Mouse (Mus musculus) embryonic facial prominence, embryonic 15.5 days (tissue): ENCODE results near the gene Rbsn. TPM values are rescaled to one million over a fixed set of nuclear protein-coding genes. Genes with fewer than 3 reads are reported as not detected.

Source experiments
- ATAC-seq: fragments of 200-750 bp; cut with Nextera tagmentation; 2 replicates; pipeline ENCODE4 v1.8.0; 2017; ENCODE audit warnings: low read depth, moderate TSS enrichment; ENCODE audit not compliant: insufficient number of reproducible peaks, low FRiP score, low TSS enrichment
- H3K27ac ChIP-seq: fragments of 300-500 bp; sonication (generic); replicated peaks from 2 replicates; pipeline ENCODE4 v1.5.1; 2015; ENCODE audit warnings: mild to moderate bottlenecking, inconsistent platforms
- H3K27me3 ChIP-seq: fragments of 300-500 bp; sonication (generic); 2 replicates; pipeline ENCODE4 v1.6.1; 2015; ENCODE audit warnings: inconsistent platforms
- H3K36me3 ChIP-seq: fragments of 300-500 bp; sonication (generic); 2 replicates; pipeline ENCODE4 v1.6.1; 2015; ENCODE audit warnings: mild to moderate bottlenecking, inconsistent platforms
- H3K4me1 ChIP-seq: fragments of 300-500 bp; sonication (generic); 2 replicates; pipeline ENCODE4 v1.6.1; 2015; ENCODE audit warnings: inconsistent platforms
- H3K4me2 ChIP-seq: fragments of 300-500 bp; sonication (generic); replicated peaks from 2 replicates; pipeline ENCODE4 v1.6.1; 2015; ENCODE audit warnings: mild to moderate bottlenecking, inconsistent platforms
- H3K4me3 ChIP-seq: fragments of 300-500 bp; sonication (generic); replicated peaks from 2 replicates; pipeline ENCODE4 v1.5.1; 2015; ENCODE audit warnings: mild to moderate bottlenecking, inconsistent platforms
- H3K9ac ChIP-seq: fragments of 300-500 bp; sonication (generic); 2 replicates; pipeline ENCODE4 v1.6.1; 2015; ENCODE audit warnings: inconsistent platforms
- H3K9me3 ChIP-seq: fragments of 300-500 bp; sonication (generic); replicated peaks from 2 replicates; pipeline ENCODE4 v1.6.1; 2016; ENCODE audit warnings: inconsistent platforms
- WGBS: fragments of 180-500 bp; shearing (Covaris S2); methylation state at CpG from one replicate; pipeline ENCODE4 v1.1.7; 2015; 5-methylcytosine and 5-hydroxymethylcytosine counted together
- polyA plus RNA-seq: library from polyadenylated mRNA; unstranded; fragments of >200 nt; fragmentation: Nextera tagmentation; extraction: Ambion mirVana; gene quantifications from 2 replicates; pipeline ENCODE4 v1.2.1, GENCODE M21; 2015

Gene Rbsn
- polyA plus RNA-seq, 1 experiment from 2014 or later: 25.6 TPM

- Histone ChIP-seq H3K4me1 (no peaks in the 10 kb centered on the region), H3K9ac (no peak overlapping the region), H3K27ac (no peak overlapping the region), H3K4me3 (no peak overlapping the region), H3K27me3 (no peaks in the 10 kb centered on the region), H3K4me2 (no peak overlapping the region), H3K36me3 (no peaks in the 10 kb centered on the region), H3K9me3 (no peaks in the 10 kb centered on the region)
- 65% methylated on average over 1 of the region's 1 CpGs for WGBS
- ATAC-seq: no peak
Measured at GRCm38 (mm10) chr6:92231356-92231755, 16.6 kb upstream of the Rbsn start.

GRCm38 (mm10) chr6:92229586-92229985 is 14.9 kb upstream of the Rbsn start:
- ATAC-seq: no peak
- H3K9ac ChIP-seq: no peak overlapping the region
- no peak overlapping the region for H3K27ac ChIP-seq
- no peaks in the 10 kb centered on the region for H3K9me3 ChIP-seq
- H3K4me1 ChIP-seq: no peaks in the 10 kb centered on the region
- H3K4me2 ChIP-seq: no peak overlapping the region
- H3K27me3 ChIP-seq: no peaks in the 10 kb centered on the region
- H3K4me3 ChIP-seq: no peak overlapping the region
- no peaks in the 10 kb centered on the region for H3K36me3 ChIP-seq
- 87% methylated on average over 2 of the region's 2 CpGs for WGBS

DNA sequence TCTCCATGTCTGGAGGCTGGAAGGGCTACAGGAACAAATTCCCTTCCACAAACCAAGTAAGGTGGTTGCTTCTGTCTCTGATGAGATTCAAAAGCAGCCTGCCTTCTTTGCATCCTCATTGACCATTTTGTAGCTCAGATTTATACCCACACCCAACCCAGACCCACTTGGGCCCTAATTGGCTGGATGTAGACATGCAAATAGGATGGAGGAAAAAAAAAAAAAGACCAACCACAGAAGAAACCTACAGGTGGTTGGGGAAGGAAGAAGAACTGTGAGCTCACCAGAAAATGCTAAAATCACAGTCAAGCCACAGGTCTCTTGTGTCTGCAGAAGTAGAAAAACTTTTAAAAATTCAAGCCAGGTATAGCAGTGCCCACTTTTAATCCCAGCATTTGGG is 14.4 kb upstream of the Rbsn start:
- no peaks in the 10 kb centered on the region for H3K36me3 ChIP-seq
- no peak for ATAC-seq
- H3K27ac ChIP-seq: no peak overlapping the region
- H3K4me2 ChIP-seq: no peak overlapping the region
- H3K4me1 ChIP-seq: no peaks in the 10 kb centered on the region
- H3K27me3 ChIP-seq: no peaks in the 10 kb centered on the region
- H3K4me3 ChIP-seq: no peak overlapping the region
- H3K9ac ChIP-seq: no peak overlapping the region
- no peaks in the 10 kb centered on the region for H3K9me3 ChIP-seq

- Histone ChIP-seq H3K4me2 (no peak overlapping the region), H3K9me3 (no peaks in the 10 kb centered on the region), H3K27ac (no peak overlapping the region), H3K36me3 (no peaks in the 10 kb centered on the region), H3K27me3 (no peaks in the 10 kb centered on the region), H3K4me3 (no peak overlapping the region), H3K9ac (no peak overlapping the region), H3K4me1 (no peaks in the 10 kb centered on the region)
- WGBS: 67% methylated on average over 1 of the region's 1 CpGs
- no peak for ATAC-seq
Measured at GRCm38 (mm10) chr6:92224981-92225380, 10.3 kb upstream of the Rbsn start.

DNA sequence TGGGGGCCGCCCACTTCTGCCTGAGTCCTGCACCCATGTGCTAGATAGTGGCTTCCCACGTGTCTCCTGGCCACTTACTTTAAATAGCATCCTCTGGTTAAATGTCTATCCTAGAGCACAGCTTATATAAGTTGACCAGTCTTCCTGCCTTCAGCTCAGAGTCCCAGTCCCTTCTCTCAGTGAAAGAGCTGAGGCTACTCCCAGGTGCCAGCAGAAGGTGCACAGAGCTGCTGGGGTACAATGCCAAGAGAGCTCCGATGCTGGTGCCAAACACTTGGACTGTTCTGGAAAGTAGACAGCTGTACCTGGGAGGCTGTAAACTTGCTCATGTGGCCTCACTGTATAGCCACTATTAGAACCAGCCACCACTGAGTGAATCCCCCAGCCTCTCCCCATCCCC is 7.3 kb upstream of the Rbsn start:
- 82% methylated on average over 3 of the region's 3 CpGs for WGBS
- Histone ChIP-seq H3K9me3 (no peaks in the 10 kb centered on the region), H3K4me3 (no peak overlapping the region), H3K27ac (no peak overlapping the region), H3K36me3 (no peaks in the 10 kb centered on the region), H3K9ac (no peak overlapping the region), H3K4me1 (no peaks in the 10 kb centered on the region), H3K27me3 (no peaks in the 10 kb centered on the region), H3K4me2 (no peak overlapping the region)
- no peak for ATAC-seq

- H3K4me2 ChIP-seq: no peak overlapping the region
- no peak overlapping the region for H3K27ac ChIP-seq
- H3K4me3 ChIP-seq: no peak overlapping the region
- no peaks in the 10 kb centered on the region for H3K9me3 ChIP-seq
- no peak for ATAC-seq
- H3K27me3 ChIP-seq: no peaks in the 10 kb centered on the region
- no peaks in the 10 kb centered on the region for H3K4me1 ChIP-seq
- WGBS: 80% methylated on average over 6 of the region's 6 CpGs
- H3K9ac ChIP-seq: no peak overlapping the region
- H3K36me3 ChIP-seq: no peaks in the 10 kb centered on the region
Measured at GRCm38 (mm10) chr6:92221604-92222003, 6.9 kb upstream of the Rbsn start.

- Histone ChIP-seq H3K4me1 (no peaks in the 10 kb centered on the region), H3K27ac (no peak overlapping the region), H3K9ac (no peak overlapping the region), H3K9me3 (no peaks in the 10 kb centered on the region), H3K4me2 (no peak overlapping the region), H3K4me3 (no peak overlapping the region), H3K27me3 (no peaks in the 10 kb centered on the region), H3K36me3 (no peaks in the 10 kb centered on the region)
- 44% methylated on average over 3 of the region's 3 CpGs for WGBS
- ATAC-seq: no peak
Measured at GRCm38 (mm10) chr6:92219445-92219844, 4.7 kb upstream of the Rbsn start.

DNA sequence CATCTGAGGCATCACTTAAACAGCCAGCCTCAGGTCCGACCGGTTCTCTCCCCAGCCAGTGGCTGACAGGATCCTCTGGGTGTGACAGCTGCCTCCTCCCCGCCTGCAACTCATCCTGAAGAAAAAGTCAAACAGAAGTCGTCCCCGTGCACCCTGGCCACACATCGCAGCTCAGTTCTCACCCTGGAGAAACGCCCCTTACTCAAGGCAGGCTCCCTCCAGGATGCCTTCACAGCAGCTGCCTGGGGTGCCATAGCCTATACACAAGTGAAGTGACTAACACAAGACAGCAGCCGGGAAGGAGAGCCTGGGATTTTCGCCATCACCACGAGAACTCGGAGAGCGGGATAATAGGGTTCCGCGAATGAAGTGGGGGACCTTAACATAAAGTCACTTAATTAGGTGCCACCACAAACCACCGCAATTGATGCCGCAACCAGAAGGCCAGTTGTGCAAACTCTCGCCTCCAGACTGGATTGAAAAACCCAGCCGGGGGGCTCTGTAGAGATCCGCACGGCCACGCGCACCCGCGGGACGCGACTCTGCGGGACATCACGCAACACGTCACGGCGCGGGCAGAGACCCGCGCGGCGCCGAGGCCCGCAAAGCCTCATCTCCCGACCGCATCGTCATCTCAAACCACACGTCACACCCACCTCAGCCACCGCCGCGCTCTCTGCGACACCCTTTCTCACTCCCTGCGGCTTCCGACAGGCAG is 511 bp downstream of the Rbsn start:
- under 1% methylated on average over 48 of the region's 48 CpGs for WGBS
- no peaks in the 10 kb centered on the region for H3K27me3 ChIP-seq
- H3K27ac ChIP-seq: peak overlapping the region; percentile 87
- peaks cover 12% of the 10 kb centered on the region for H3K36me3 ChIP-seq
- peak; percentile 55 for ATAC-seq
- H3K9me3 ChIP-seq: no peaks in the 10 kb centered on the region
- H3K4me3 ChIP-seq: peak overlapping the region; percentile 87
- peak overlapping the region; percentile 90 for H3K4me2 ChIP-seq
- peaks cover 11% of the 10 kb centered on the region for H3K4me1 ChIP-seq
- H3K9ac ChIP-seq: peak overlapping the region; percentile 94

DNA sequence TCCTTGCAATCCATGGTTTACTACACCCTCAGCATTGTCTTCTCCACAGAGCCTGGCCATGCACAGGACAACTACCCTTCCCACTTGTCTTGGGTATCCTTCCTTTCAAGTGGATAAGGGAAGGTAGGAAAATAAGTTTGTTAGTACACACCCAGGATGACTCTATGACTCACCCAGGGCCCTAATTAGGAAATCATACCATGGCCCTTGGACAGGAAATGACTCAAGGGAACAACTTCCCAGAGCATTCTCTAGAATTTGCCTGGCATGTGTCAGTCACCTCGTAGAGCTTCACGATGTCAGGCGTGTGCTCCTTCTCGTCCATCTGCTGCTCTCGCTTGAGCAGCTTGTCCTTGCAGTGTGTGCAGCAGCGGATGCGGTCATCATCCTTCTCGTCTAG is 15.3 kb downstream of the Rbsn start:
- ATAC-seq: no peak

GRCm38 (mm10) chr6:92184178-92184577 is 30.5 kb downstream of the Rbsn start:
- H3K36me3 ChIP-seq: peaks cover 48% of the 10 kb centered on the region
- H3K27ac ChIP-seq: no peak overlapping the region; the same call in 1 of the 2 replicates
- WGBS: 4% methylated on average over 10 of the region's 10 CpGs
- H3K9me3 ChIP-seq: no peaks in the 10 kb centered on the region
- no peak overlapping the region for H3K9ac ChIP-seq
- ATAC-seq: no peak
- peak overlapping the region; percentile 91 for H3K4me3 ChIP-seq
- H3K27me3 ChIP-seq: no peaks in the 10 kb centered on the region
- H3K4me1 ChIP-seq: peaks cover 10% of the 10 kb centered on the region
- peak overlapping the region; percentile 59 for H3K4me2 ChIP-seq

More for the DNA sequence above, 15.3 kb downstream of the Rbsn start:
- Histone ChIP-seq H3K4me1 (no peaks in the 10 kb centered on the region), H3K9ac (no peak overlapping the region), H3K36me3 (peaks cover 73% of the 10 kb centered on the region), H3K4me2 (no peak overlapping the region), H3K27ac (no peak overlapping the region), H3K4me3 (no peak overlapping the region), H3K27me3 (no peaks in the 10 kb centered on the region), H3K9me3 (no peaks in the 10 kb centered on the region)
- WGBS: 90% methylated on average over 8 of the region's 8 CpGs

- Histone ChIP-seq H3K36me3 (peaks cover 48% of the 10 kb centered on the region), H3K9ac (peak within 1 kb of the TSS; percentile 79), H3K9me3 (no peaks in the 10 kb centered on the region), H3K27ac (peak within 1 kb of the TSS; percentile 77), H3K4me3 (peak within 1 kb of the TSS; percentile 91), H3K27me3 (no peaks in the 10 kb centered on the region), H3K4me2 (peak within 1 kb of the TSS; percentile 59), H3K4me1 (peaks cover 10% of the 10 kb centered on the region)
- under 1% methylated on average over 42 of the region's 42 CpGs for WGBS
- ATAC-seq: peak; percentile 86
Measured at GRCm38 (mm10) chr6:92183621-92184131, 31.0 kb downstream of the Rbsn start, which contains the start of gene Mrps25. Gene Mrps25, minus strand, starts transcription at chr6:92184033.

DNA sequence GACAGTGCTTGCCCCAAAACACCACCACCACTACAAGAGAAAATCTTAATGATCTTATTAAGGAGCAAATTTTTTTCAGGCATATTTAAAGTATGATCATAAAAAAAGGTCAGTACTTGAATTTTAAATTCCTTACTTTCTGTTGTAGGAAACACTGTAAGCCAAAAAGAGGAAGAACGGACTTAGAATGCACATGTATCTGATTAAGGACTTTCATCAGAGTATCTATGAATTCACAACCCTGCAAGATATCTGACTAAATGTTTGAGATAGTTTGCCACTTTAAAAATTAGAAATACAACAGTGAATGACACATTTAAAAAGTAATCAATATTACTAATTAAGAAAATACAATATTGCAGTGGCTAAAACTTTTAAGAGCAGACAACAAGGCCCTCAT is 38.3 kb downstream of the Rbsn start:
- H3K27me3 ChIP-seq: no peaks in the 10 kb centered on the region
- H3K4me1 ChIP-seq: 0 out of 2 replicates have a peak, but pooled peaks cover 3% of the 10 kb centered on the region
- H3K36me3 ChIP-seq: peaks cover 76% of the 10 kb centered on the region
- no peak overlapping the region for H3K9ac ChIP-seq
- no peaks in the 10 kb centered on the region for H3K9me3 ChIP-seq
- H3K4me2 ChIP-seq: no peak overlapping the region
- 69% methylated on average over 1 of the region's 1 CpGs for WGBS
- no peak overlapping the region for H3K4me3 ChIP-seq
- ATAC-seq: no peak
- H3K27ac ChIP-seq: no peak overlapping the region
